Mouse (Mus musculus): ENCODE measurements around the gene Irf2. TPM values are rescaled to one million over a fixed set of nuclear protein-coding genes. Genes with fewer than 3 reads are reported as not detected.

The Irf2 gene
- total RNA-seq (2021), result 10 to 100 TPM; 48.9 to 51.1 TPM
- long read RNA-seq, experiment 1, transcript Irf2-201 (9 exons, 2,497 nt), result major isoform, 6 of 14 reads
- long read RNA-seq, experiment 1, partial matches to known transcripts, result 2 of 14 reads
- long read RNA-seq, experiment 1, other reads (novel, unspliced or antisense), result 6 of 14 reads
- long read RNA-seq, experiment 2, transcript Irf2-201 (9 exons, 2,497 nt), result major isoform, 12 of 18 reads
- long read RNA-seq, experiment 2, partial matches to known transcripts, result 2 of 18 reads
- long read RNA-seq, experiment 2, other reads (novel, unspliced or antisense), result 4 of 18 reads

- peak; percentile 68 to 76 for DNase-seq (ENCODE audit: low spot score in 2 of 2)
Observed at GRCm38 (mm10) chr8:46739003-46739949, at the start of gene Irf2. Gene Irf2 (plus strand): TSS chr8:46739732.

- no peak for DNase-seq (ENCODE audit: low spot score in 2 of 2)
Observed at GRCm38 (mm10) chr8:46690111-46690510, 49.4 kb upstream of the Irf2 start.

GRCm38 (mm10) chr8:46690581-46690980 lies 49.0 kb upstream of the Irf2 start:
- DNase-seq (ENCODE audit: low spot score in 2 of 2), result no peak

GRCm38 (mm10) chr8:46691360-46691759 lies 48.2 kb upstream of the Irf2 start:
- DNase-seq (ENCODE audit: low spot score in 2 of 2), result no peak

- DNase-seq (ENCODE audit: low spot score in 2 of 2), result peak in 1 of 2 experiments; percentile 13
Observed at GRCm38 (mm10) chr8:46696256-46697041, 43.1 kb upstream of the Irf2 start.

- no peak for DNase-seq (ENCODE audit: low spot score in 2 of 2)
Observed at GRCm38 (mm10) chr8:46697566-46697965, 42.0 kb upstream of the Irf2 start.

- no peak for DNase-seq (ENCODE audit: low spot score in 2 of 2)
Observed at GRCm38 (mm10) chr8:46698162-46698561, 41.4 kb upstream of the Irf2 start.

GRCm38 (mm10) chr8:46705145-46705544 lies 34.4 kb upstream of the Irf2 start:
- no peak for DNase-seq (ENCODE audit: low spot score in 2 of 2)

- DNase-seq (ENCODE audit: low spot score in 2 of 2), result no peak
Observed at GRCm38 (mm10) chr8:46706730-46707129, 32.8 kb upstream of the Irf2 start.

GRCm38 (mm10) chr8:46709302-46709701 lies 30.2 kb upstream of the Irf2 start:
- DNase-seq (ENCODE audit: low spot score in 2 of 2), result no peak

- no peak for DNase-seq (ENCODE audit: low spot score in 2 of 2)
Observed at GRCm38 (mm10) chr8:46710289-46710688, 29.2 kb upstream of the Irf2 start.

GRCm38 (mm10) chr8:46711496-46711895 lies 28.0 kb upstream of the Irf2 start:
- no peak for DNase-seq (ENCODE audit: low spot score in 2 of 2)

- no peak for DNase-seq (ENCODE audit: low spot score in 2 of 2)
Observed at GRCm38 (mm10) chr8:46713178-46713577, 26.4 kb upstream of the Irf2 start.

GRCm38 (mm10) chr8:46713844-46714243 lies 25.7 kb upstream of the Irf2 start:
- no peak for DNase-seq (ENCODE audit: low spot score in 2 of 2)

- DNase-seq (ENCODE audit: low spot score in 2 of 2), result no peak
Observed at GRCm38 (mm10) chr8:46714400-46714799, 25.1 kb upstream of the Irf2 start.

GRCm38 (mm10) chr8:46716477-46716876 lies 23.1 kb upstream of the Irf2 start:
- no peak for DNase-seq (ENCODE audit: low spot score in 2 of 2)

- DNase-seq (ENCODE audit: low spot score in 2 of 2), result no peak
Observed at GRCm38 (mm10) chr8:46717170-46717569, 22.4 kb upstream of the Irf2 start.

GRCm38 (mm10) chr8:46718301-46718700 lies 21.2 kb upstream of the Irf2 start:
- DNase-seq (ENCODE audit: low spot score in 2 of 2), result no peak

- DNase-seq (ENCODE audit: low spot score in 2 of 2), result no peak
Observed at GRCm38 (mm10) chr8:46718747-46719146, 20.8 kb upstream of the Irf2 start.

GRCm38 (mm10) chr8:46720656-46721055 lies 18.9 kb upstream of the Irf2 start:
- DNase-seq (ENCODE audit: low spot score in 2 of 2), result no peak

- no peak for DNase-seq (ENCODE audit: low spot score in 2 of 2)
Observed at GRCm38 (mm10) chr8:46721065-46721845, 18.3 kb upstream of the Irf2 start.

All from layer of hippocampus, postnatal 14 days (tissue).